Mouse (Mus musculus): ENCODE data around the gene Trak2.

GRCm38 (mm10) chr1:58970054-58970453, 3.2 kb downstream of the Trak2 start:
- no peak for TF ChIP-seq POLR2A (IDR thresholded peaks at IDR 0.05; ENCODE audit: insufficient read depth, low read depth, low read length)
- TF ChIP-seq CTCF (IDR thresholded peaks at IDR 0.05; ENCODE audit: insufficient read depth, low read depth, low read length), result no peak
